Mouse (Mus musculus) megakaryocyte, embryonic 14.5 days (primary cell): Measurements from ENCODE around the gene Tmem159.

Experiments
- FLI1 ChIP-seq: IDR thresholded peaks from 2 replicates; pipeline ENCODE4 v1.6.1; 2012; ENCODE audit warnings: low read length, inconsistent platforms, mixed read lengths
- GATA1 ChIP-seq: IDR thresholded peaks from 3 replicates; pipeline ENCODE4 v1.6.1; 2012; ENCODE audit warnings: mixed read lengths, low read length, inconsistent platforms, borderline replicate concordance

DNA sequence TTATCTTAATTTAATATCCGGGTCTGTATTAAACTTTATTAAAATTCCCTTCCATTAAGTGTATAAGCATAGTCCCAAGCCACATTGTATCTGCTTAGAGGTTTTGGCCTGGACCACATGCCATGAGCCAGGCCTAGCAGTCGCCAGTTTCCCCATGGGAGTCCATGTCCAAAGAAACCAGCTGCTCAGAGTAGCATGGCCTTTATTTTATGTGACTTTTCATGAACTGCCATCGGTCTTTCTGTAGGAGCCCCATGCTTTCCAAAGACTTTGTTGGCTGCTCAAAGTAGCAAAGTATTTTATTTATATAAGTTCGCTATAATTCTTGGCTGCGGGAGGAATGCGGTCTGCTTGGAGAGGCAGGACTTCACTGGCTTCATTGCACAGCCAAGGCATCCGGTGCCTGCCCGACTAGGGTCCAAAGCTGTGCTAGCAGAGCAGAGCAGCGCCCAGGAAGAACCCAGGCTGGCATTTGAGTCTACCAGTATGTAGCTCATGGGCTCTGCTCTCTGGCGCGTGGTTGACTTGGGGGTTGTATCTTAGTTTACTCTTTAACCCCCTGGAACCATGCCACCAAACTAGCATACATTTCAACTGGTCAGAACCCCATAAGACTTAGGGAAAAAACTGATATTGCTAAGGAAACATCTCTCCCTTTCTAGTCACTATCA, 61.6 kb downstream of the Tmem159 start:
- TF ChIP-seq GATA1 (no peak), FLI1 (no peak)
